Mouse (Mus musculus): ENCODE measurements at regions not wholly inside any gene's neighbourhood (a gene's known extent, or its start where the extent isn't known, plus 50 kb on each side); places are given as distances from the start of the nearest gene placed in this dataset.

DNA sequence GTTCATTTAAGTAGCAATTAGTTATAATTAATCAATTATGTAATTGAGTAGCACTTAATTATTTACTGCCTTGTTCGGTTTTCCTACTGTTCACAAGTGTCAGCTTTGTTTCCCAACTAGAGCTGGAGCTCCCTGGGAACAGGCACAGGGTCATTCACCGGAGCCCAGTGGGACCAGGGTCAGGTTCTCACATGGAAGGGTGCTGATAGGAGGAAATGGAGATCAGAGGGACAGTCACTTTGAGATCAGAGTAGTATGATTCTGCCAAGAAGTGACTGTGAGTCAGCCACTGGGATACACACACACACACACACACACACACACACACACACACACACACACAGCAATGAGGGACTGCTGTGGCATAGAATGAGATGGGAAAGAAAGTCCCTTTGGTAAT, 176.4 kb upstream of the Klhl29 start:
- DNase-seq (ENCODE audit: low spot score): no peak

DNA sequence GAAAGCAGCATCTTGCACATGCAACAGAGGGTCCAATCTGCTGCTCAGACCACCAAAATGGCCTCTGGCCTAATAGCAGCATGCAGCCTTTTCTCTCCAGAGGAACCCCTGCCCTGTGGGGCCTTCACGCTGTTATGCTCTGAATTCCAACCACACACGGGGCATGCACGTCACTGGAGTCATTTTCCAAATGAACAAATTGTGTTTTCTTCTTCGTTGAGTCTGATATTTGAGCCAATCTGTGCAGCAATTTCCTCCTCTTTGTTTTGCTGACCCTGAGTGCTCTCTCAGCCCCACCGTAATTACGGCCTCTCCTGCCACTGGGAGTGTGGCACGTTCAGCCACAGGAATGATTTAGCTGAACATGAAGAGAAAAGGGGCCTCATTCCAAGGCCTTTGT, 174.3 kb upstream of the Klhl29 start:
- DNase-seq (ENCODE audit: low spot score): no peak

DNA sequence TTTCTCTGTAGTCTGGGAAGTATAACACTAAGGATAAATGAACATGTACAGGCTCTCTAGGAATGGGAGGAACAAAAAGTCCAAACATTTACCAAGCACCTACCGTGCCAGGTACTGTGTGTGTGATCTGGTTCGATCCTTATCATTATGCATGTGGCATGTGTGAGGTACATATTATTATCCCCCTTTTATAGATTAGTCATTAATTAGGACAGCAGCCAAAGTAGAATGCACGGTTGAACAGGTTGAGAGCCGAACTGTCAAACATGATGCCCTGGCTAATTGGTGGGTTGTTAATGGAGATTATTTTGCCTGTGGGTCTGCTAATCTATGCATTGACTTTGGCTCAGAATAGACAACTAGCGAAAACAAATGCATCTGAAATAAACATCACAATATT, 172.2 kb upstream of the Klhl29 start:
- DNase-seq (ENCODE audit: low spot score): no peak

- DNase-seq (ENCODE audit: low spot score): no peak
Observed at GRCm38 (mm10) chr12:5542701-5543100, 167.2 kb upstream of the Klhl29 start.

DNA sequence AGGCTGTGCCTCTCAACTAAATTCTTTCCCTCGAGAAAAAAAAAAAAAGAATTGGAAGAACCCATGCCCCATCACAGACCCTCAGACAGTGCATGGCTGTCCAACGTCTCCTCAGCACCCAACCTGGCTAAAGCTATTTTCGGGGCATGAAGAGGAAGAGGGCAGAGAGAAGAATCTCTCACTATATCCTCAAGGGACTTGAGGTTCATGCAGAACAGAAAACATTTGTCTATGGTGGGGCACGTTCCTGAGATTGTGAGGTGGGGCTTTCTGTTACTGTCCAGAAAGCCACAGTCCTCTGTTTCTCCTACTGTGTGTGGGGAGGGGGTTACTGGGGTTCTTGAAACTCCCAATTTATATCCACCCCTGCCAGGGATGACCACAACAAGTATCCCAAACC, 120.8 kb upstream of the Klhl29 start:
- DNase-seq (ENCODE audit: low spot score): no peak

DNA sequence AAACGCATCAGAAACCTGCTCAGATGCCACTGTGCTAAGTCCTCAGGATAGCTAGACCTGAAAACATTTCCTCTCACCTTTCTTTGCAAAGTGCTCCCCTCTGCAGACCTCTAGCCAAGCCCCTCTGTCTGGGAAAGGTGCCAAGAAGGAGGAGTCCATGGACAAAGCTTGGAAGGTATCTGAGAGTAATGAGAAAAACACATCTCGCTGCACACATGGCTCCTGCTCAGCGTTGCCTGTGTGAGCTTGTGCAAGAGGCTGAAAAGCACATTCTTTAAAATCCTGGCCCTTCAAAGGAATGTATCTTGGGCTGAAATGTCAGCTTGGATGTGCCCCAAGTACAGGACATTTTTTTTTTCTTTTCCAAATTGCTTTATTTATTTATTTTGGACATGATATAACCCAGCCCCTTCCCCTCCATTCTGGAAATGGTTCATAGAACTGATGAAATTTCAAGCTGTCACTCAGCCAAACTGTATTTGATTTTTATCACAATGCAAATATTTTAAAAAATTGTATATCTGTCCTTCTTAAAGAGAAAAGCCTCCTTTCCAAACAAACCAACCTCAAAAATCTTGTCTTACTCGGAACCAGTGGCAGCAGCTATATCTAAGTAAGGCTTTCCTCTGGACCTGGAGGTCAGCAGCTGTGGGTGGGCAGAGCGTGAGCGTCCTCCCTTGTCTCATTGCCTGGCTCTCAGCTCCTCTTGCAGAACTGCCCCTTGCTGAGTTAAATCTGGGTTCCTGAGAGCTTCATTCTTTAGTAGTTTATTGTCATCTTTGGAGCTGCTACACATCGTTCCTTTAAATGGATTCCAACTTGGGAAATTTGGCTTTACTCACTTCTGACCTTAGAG, 119.4 kb upstream of the Klhl29 start:
- DNase-seq (ENCODE audit: low spot score): no peak

GRCm38 (mm10) chr12:5464250-5464899, 88.9 kb upstream of the Klhl29 start:
- no peak for DNase-seq (ENCODE audit: low spot score)

DNA sequence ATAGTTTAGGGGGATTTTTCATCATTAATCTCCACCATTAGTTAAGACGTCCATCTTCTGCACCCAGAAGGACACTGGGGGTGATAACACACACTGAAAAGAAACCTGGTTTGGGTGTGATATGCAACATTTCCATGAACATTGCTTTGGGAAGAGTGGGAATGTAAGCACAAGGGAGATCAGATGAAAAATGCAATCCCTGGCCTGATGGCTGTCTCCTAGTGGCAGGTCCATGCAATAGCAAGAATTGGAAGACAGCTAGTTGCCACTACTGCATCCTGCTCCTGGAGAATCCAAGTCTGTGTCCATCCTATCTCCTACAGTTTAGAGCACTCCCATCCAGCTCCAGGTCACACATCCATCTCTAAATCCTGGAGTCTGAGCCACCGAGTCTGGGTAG, 77.7 kb upstream of the Klhl29 start:
- DNase-seq (ENCODE audit: low spot score): no peak

- DNase-seq (ENCODE audit: low spot score): no peak
Observed at GRCm38 (mm10) chr12:5443730-5444129, 68.2 kb upstream of the Klhl29 start.

GRCm38 (mm10) chr12:5443091-5443531, 67.6 kb upstream of the Klhl29 start:
- DNase-seq (ENCODE audit: low spot score): no peak

- DNase-seq (ENCODE audit: low spot score): no peak
Observed at GRCm38 (mm10) chr12:5442679-5443078, 67.2 kb upstream of the Klhl29 start.

DNA sequence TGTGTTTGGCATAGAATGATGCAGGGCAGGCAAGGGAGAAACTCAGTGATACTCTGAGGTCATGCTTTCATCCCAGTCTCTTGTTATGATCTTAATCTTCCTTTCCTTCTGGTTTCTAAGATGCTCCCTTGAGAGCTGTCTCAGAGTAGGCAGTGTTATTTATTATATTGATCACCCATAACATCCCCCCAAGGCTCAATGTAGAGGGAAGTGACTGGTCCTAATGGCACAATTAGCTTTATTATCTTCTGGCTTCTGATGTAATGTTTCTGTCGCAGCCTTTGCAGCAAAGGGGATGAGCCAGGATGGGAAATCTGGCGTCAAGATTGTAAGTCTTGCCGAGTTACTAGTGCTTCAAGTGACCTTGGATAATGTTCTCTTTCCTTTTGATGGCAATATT, 65.0 kb upstream of the Klhl29 start:
- no peak for DNase-seq (ENCODE audit: low spot score)

DNA sequence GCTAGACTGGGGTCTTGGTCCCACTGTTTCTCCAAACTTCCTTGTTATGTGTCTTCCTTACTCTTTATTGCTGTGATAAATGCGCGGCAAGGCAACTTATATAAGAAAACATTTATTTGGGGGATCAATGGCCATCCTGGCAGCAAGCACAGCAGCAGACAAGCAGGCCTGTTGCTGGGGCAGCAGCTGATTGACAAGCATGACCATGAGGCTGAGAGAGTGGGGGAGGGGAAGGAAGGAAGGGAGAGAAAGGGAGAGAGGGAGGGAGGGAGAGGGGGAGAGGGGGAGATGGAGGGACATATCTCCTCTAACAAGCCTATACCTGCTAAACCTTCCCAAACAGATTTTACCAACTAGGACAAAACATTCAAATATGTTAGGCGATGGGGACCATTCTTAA, 60.4 kb upstream of the Klhl29 start:
- DNase-seq (ENCODE audit: low spot score): no peak

DNA sequence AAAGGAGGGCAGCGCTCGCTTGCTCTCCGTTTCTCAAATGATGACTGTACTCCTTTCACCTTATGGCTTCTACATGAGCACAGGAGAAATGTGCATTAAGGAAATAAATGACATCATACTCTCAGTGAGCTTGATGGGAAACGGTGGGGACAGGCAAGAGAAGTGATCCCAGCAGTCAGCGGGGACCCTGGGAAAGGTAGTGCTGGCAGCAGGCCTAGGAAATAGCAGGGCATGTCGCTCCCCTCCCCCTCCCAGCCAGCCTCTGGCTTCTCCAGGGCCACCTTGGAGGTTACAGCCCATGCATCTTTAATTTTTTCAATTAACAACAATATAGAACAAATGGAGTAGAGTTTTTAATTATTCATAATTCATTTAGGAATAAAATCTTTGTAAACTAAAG, 58.6 kb upstream of the Klhl29 start:
- DNase-seq (ENCODE audit: low spot score): no peak

DNA sequence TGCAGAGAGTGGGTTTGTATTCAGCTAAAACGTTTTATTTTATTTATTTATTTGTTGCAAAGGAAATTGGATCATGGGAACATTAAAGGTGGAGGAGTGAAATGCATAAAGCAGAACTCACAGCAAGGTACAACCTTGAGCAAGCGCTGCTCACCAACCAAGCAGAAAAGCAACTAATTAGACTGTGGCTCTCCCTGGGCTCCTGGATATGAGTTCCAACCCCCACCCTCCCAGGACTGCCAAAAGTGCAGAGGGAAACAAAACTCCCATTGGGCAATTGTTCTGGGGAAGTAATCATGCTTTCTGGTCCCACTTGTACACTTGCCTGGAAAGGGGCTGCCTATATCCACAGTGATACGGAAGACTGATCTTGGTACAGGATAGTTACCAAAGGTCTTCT, 57.2 kb upstream of the Klhl29 start:
- no peak for DNase-seq (ENCODE audit: low spot score)

DNA sequence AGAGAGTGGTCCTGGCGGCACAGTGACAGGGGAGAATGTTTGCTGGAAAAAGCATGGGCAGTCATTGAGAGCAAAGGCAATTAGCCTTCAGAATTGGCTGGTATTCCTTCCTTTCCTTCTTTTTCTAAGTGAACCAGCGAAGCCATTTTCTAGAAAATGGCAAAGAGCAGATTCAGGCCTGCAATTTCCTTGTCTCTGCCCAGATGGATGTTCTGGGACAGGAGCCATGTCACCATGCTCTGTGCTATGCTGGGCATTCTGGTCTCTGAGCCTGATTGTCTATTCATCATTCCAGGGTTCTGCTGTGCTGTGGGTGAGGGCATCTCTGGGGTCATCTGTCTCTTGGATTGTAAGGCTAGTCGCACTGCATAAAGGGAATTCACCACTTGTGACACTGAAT, 53.3 kb upstream of the Klhl29 start:
- DNase-seq (ENCODE audit: low spot score): no peak

Data from ovary, postnatal 10 days (tissue).